Mouse (Mus musculus) thymus, postnatal 25 days (tissue): ENCODE results near the gene Sorcs2.
"Not testable (repeated sequence)": the region's sequence is repeated elsewhere in the genome, so short reads cannot be mapped to it uniquely, and the experiment has no call there.

Experiments used
- DNase-seq: peaks from one replicate; pipeline ENCODE4 v3.0.0; 2022

Sorcs2 gene

GRCm38 (mm10) chr5:36397837-36398282 is at the start of gene Sorcs2:
TSS of gene Sorcs2 (minus strand) at chr5:36398139.
- peak; percentile 88 for DNase-seq

- peak; percentile 47 for DNase-seq
Measured at GRCm38 (mm10) chr5:36446166-36446890, 48.4 kb upstream of the Sorcs2 start.

- DNase-seq = peak; percentile 34
Measured at GRCm38 (mm10) chr5:36445028-36445427, 47.1 kb upstream of the Sorcs2 start.

GRCm38 (mm10) chr5:36444611-36445010 is 46.7 kb upstream of the Sorcs2 start:
- DNase-seq = no peak

GRCm38 (mm10) chr5:36440741-36441140 is 42.8 kb upstream of the Sorcs2 start:
- no peak for DNase-seq

- DNase-seq = no peak
Measured at GRCm38 (mm10) chr5:36436858-36437257, 38.9 kb upstream of the Sorcs2 start.

- no peak for DNase-seq
Measured at GRCm38 (mm10) chr5:36434398-36434967, 36.5 kb upstream of the Sorcs2 start.

- no peak for DNase-seq
Measured at GRCm38 (mm10) chr5:36431711-36432110, 33.8 kb upstream of the Sorcs2 start.

- no peak for DNase-seq
Measured at GRCm38 (mm10) chr5:36429551-36429950, 31.6 kb upstream of the Sorcs2 start.

GRCm38 (mm10) chr5:36427831-36428230 is 29.9 kb upstream of the Sorcs2 start:
- no peak for DNase-seq

GRCm38 (mm10) chr5:36426404-36426803 is 28.5 kb upstream of the Sorcs2 start:
- no peak for DNase-seq

GRCm38 (mm10) chr5:36424676-36425075 is 26.7 kb upstream of the Sorcs2 start:
- no peak for DNase-seq

GRCm38 (mm10) chr5:36422689-36423088 is 24.8 kb upstream of the Sorcs2 start:
- no peak for DNase-seq

GRCm38 (mm10) chr5:36419861-36420260 is 21.9 kb upstream of the Sorcs2 start:
- no peak for DNase-seq

- DNase-seq = peak; percentile 36
Measured at GRCm38 (mm10) chr5:36414712-36415331, 16.9 kb upstream of the Sorcs2 start.

GRCm38 (mm10) chr5:36398463-36399364 is 775 bp upstream of the Sorcs2 start:
- peak; percentile 77 for DNase-seq

GRCm38 (mm10) chr5:36397384-36397759 is 567 bp downstream of the Sorcs2 start:
- DNase-seq = no peak

- DNase-seq = no peak
Measured at GRCm38 (mm10) chr5:36396491-36397383, 1.2 kb downstream of the Sorcs2 start.

- DNase-seq = peak; percentile 88
Measured at GRCm38 (mm10) chr5:36396011-36396410, 1.9 kb downstream of the Sorcs2 start.

- DNase-seq = no peak
Measured at GRCm38 (mm10) chr5:36394840-36395515, 3.0 kb downstream of the Sorcs2 start.

- DNase-seq = no peak
Measured at GRCm38 (mm10) chr5:36391751-36392150, 6.2 kb downstream of the Sorcs2 start.

GRCm38 (mm10) chr5:36390591-36390927 is 7.4 kb downstream of the Sorcs2 start:
- DNase-seq = not testable (repeated sequence)
